Mouse (Mus musculus): ENCODE measurements around the gene Ptpn4.

Gene Ptpn4

GRCm38 (mm10) chr1:119837035-119837751, at the start of gene Ptpn4:
Gene Ptpn4 (minus strand): TSS chr1:119837613.
- Histone ChIP-seq H3K27me3 (ENCODE audit: control insufficient read depth, insufficient read depth, low read length, poor library complexity, severe bottlenecking) (0 out of 2 replicates have a peak, but pooled peaks cover 2% of the 10 kb centered on the region), H3K36me3 (ENCODE audit: control insufficient read depth, insufficient read depth, low read length, poor library complexity, severe bottlenecking) (no peaks in the 10 kb centered on the region)
- peak; percentile 98 for DNase-seq (ENCODE audit: low read depth, low spot score)

GRCm38 (mm10) chr1:119886320-119886719, 48.9 kb upstream of the Ptpn4 start:
- H3K36me3 ChIP-seq (ENCODE audit: control insufficient read depth, insufficient read depth, low read length, poor library complexity, severe bottlenecking), result no peaks in the 10 kb centered on the region
- no peaks in the 10 kb centered on the region for H3K27me3 ChIP-seq (ENCODE audit: control insufficient read depth, insufficient read depth, low read length, poor library complexity, severe bottlenecking)
- DNase-seq (ENCODE audit: low read depth, low spot score), result no peak

- H3K36me3 ChIP-seq (ENCODE audit: control insufficient read depth, insufficient read depth, low read length, poor library complexity, severe bottlenecking), result no peaks in the 10 kb centered on the region
- DNase-seq (ENCODE audit: low read depth, low spot score), result no peak
- H3K27me3 ChIP-seq (ENCODE audit: control insufficient read depth, insufficient read depth, low read length, poor library complexity, severe bottlenecking), result no peaks in the 10 kb centered on the region
Measured at GRCm38 (mm10) chr1:119884272-119884671, 46.9 kb upstream of the Ptpn4 start.

GRCm38 (mm10) chr1:119878909-119879308, 41.5 kb upstream of the Ptpn4 start:
- H3K27me3 ChIP-seq (ENCODE audit: control insufficient read depth, insufficient read depth, low read length, poor library complexity, severe bottlenecking), result no peaks in the 10 kb centered on the region
- no peak for DNase-seq (ENCODE audit: low read depth, low spot score)
- no peaks in the 10 kb centered on the region for H3K36me3 ChIP-seq (ENCODE audit: control insufficient read depth, insufficient read depth, low read length, poor library complexity, severe bottlenecking)

GRCm38 (mm10) chr1:119877469-119877868, 40.1 kb upstream of the Ptpn4 start:
- Histone ChIP-seq H3K36me3 (ENCODE audit: control insufficient read depth, insufficient read depth, low read length, poor library complexity, severe bottlenecking) (no peaks in the 10 kb centered on the region), H3K27me3 (ENCODE audit: control insufficient read depth, insufficient read depth, low read length, poor library complexity, severe bottlenecking) (no peaks in the 10 kb centered on the region)
- DNase-seq (ENCODE audit: low read depth, low spot score), result no peak

GRCm38 (mm10) chr1:119868395-119869161, 31.2 kb upstream of the Ptpn4 start:
- no peak for DNase-seq (ENCODE audit: low read depth, low spot score)
- Histone ChIP-seq H3K36me3 (ENCODE audit: control insufficient read depth, insufficient read depth, low read length, poor library complexity, severe bottlenecking) (no peaks in the 10 kb centered on the region), H3K27me3 (ENCODE audit: control insufficient read depth, insufficient read depth, low read length, poor library complexity, severe bottlenecking) (no peaks in the 10 kb centered on the region)

- no peak for DNase-seq (ENCODE audit: low read depth, low spot score)
- no peaks in the 10 kb centered on the region for H3K27me3 ChIP-seq (ENCODE audit: control insufficient read depth, insufficient read depth, low read length, poor library complexity, severe bottlenecking)
- no peaks in the 10 kb centered on the region for H3K36me3 ChIP-seq (ENCODE audit: control insufficient read depth, insufficient read depth, low read length, poor library complexity, severe bottlenecking)
Measured at GRCm38 (mm10) chr1:119867300-119867699, 29.9 kb upstream of the Ptpn4 start.

GRCm38 (mm10) chr1:119865311-119865710, 27.9 kb upstream of the Ptpn4 start:
- no peaks in the 10 kb centered on the region for H3K36me3 ChIP-seq (ENCODE audit: control insufficient read depth, insufficient read depth, low read length, poor library complexity, severe bottlenecking)

GRCm38 (mm10) chr1:119863507-119864296, 26.3 kb upstream of the Ptpn4 start:
- Histone ChIP-seq H3K27me3 (ENCODE audit: control insufficient read depth, insufficient read depth, low read length, poor library complexity, severe bottlenecking) (no peaks in the 10 kb centered on the region; the same call in 1 of the 2 replicates), H3K36me3 (ENCODE audit: control insufficient read depth, insufficient read depth, low read length, poor library complexity, severe bottlenecking) (no peaks in the 10 kb centered on the region)
- no peak for DNase-seq (ENCODE audit: low read depth, low spot score)

More at GRCm38 (mm10) chr1:119865311-119865710, 27.9 kb upstream of the Ptpn4 start:
- DNase-seq (ENCODE audit: low read depth, low spot score), result no peak
- H3K27me3 ChIP-seq (ENCODE audit: control insufficient read depth, insufficient read depth, low read length, poor library complexity, severe bottlenecking), result no peaks in the 10 kb centered on the region

GRCm38 (mm10) chr1:119859566-119859965, 22.2 kb upstream of the Ptpn4 start:
- no peaks in the 10 kb centered on the region for H3K36me3 ChIP-seq (ENCODE audit: control insufficient read depth, insufficient read depth, low read length, poor library complexity, severe bottlenecking)
- DNase-seq (ENCODE audit: low read depth, low spot score), result no peak

GRCm38 (mm10) chr1:119852980-119853379, 15.6 kb upstream of the Ptpn4 start:
- Histone ChIP-seq H3K27me3 (ENCODE audit: control insufficient read depth, insufficient read depth, low read length, poor library complexity, severe bottlenecking) (no peaks in the 10 kb centered on the region), H3K36me3 (ENCODE audit: control insufficient read depth, insufficient read depth, low read length, poor library complexity, severe bottlenecking) (no peaks in the 10 kb centered on the region)
- DNase-seq (ENCODE audit: low read depth, low spot score), result no peak

More at GRCm38 (mm10) chr1:119859566-119859965, 22.2 kb upstream of the Ptpn4 start:
- H3K27me3 ChIP-seq (ENCODE audit: control insufficient read depth, insufficient read depth, low read length, poor library complexity, severe bottlenecking), result no peaks in the 10 kb centered on the region; the same call in 1 of the 2 replicates

- DNase-seq (ENCODE audit: low read depth, low spot score), result peak; percentile 11
- Histone ChIP-seq H3K27me3 (ENCODE audit: control insufficient read depth, insufficient read depth, low read length, poor library complexity, severe bottlenecking) (no peaks in the 10 kb centered on the region), H3K36me3 (ENCODE audit: control insufficient read depth, insufficient read depth, low read length, poor library complexity, severe bottlenecking) (no peaks in the 10 kb centered on the region)
Measured at GRCm38 (mm10) chr1:119852339-119852738, 14.9 kb upstream of the Ptpn4 start.

GRCm38 (mm10) chr1:119849146-119849935, 11.9 kb upstream of the Ptpn4 start:
- Histone ChIP-seq H3K36me3 (ENCODE audit: control insufficient read depth, insufficient read depth, low read length, poor library complexity, severe bottlenecking) (no peaks in the 10 kb centered on the region), H3K27me3 (ENCODE audit: control insufficient read depth, insufficient read depth, low read length, poor library complexity, severe bottlenecking) (no peaks in the 10 kb centered on the region)
- DNase-seq (ENCODE audit: low read depth, low spot score), result no peak

- H3K27me3 ChIP-seq (ENCODE audit: control insufficient read depth, insufficient read depth, low read length, poor library complexity, severe bottlenecking), result no peaks in the 10 kb centered on the region
- no peak for DNase-seq (ENCODE audit: low read depth, low spot score)
- H3K36me3 ChIP-seq (ENCODE audit: control insufficient read depth, insufficient read depth, low read length, poor library complexity, severe bottlenecking), result no peaks in the 10 kb centered on the region
Measured at GRCm38 (mm10) chr1:119845321-119845720, 7.9 kb upstream of the Ptpn4 start.
